Mouse (Mus musculus): ENCODE measurements around the gene Flot1.

DNA sequence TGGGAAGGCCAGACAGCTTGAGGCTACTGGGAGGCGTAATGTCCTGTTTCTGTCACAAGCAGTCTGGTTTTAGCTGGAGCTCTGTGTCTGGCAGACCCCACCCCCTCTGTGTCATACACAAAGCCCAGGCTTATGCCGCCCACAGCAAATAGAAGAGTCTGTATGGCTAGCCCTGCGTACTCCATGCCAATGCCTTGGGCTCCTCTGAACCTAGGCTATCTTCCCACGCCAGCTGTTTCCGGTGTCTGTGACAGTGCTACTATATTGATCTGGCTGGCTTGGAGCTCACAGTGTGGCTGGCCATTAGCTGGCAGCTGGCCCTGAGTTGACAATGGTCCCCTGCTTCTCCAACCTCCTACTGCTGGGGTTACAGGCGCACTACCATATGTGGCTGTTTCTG, 39.1 kb upstream of the Flot1 start:
- TF ChIP-seq CTCF (IDR thresholded peaks at IDR 0.05; ENCODE audit: low read depth, low read length) (no peak), GATA1 (IDR thresholded peaks at IDR 0.05; ENCODE audit: borderline replicate concordance, low read length) (no peak), TAL1 (conservative IDR thresholded peaks at IDR 0.05; ENCODE audit: low read depth, low read length) (no peak), POLR2AphosphoS5 (IDR thresholded peaks at IDR 0.05; ENCODE audit: insufficient replicate concordance, low read depth, low read length) (no peak)

Measured in G1E (cell line).